Mouse (Mus musculus): ENCODE data around the gene Gm13057.

DNA sequence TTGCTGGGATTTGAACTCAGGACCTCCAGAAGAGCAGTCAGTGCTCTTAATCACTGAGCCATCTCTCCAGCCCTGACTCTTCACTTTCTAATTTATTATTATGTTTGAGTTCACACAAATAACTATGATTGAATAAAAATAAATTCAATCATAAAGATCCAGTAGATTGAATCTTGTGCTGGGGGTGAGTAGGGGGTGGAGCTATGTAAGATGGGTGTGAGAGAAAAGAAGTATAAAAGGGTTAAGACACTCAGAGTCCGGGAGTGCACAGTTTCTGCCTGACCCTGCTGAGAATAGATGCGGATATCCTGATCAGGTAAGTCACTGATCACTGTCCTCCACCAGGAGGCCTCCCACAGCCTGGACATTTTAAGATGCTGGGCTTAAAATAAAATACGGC is 40.5 kb upstream of the Gm13057 start, which contains the start of gene Gm13043:
- no peak for TF ChIP-seq EP300 (IDR thresholded peaks at IDR 0.05; ENCODE audit: insufficient read depth, low read depth, low read length)
- TF ChIP-seq CTCF (IDR thresholded peaks at IDR 0.05; ENCODE audit: low read depth, low read length) = no peak
- no peak for TF ChIP-seq POLR2A (IDR thresholded peaks at IDR 0.05; ENCODE audit: insufficient read depth, low read length)

Data from ES-Bruce4 (cell line).